Mouse (Mus musculus) heart, postnatal 4 days (tissue): Measurements from ENCODE around the gene Nes. TPM values are rescaled to one million over a fixed set of nuclear protein-coding genes. Genes with fewer than 3 reads are reported as not detected.
A peak's percentile ranks its signal among the peaks of the same experiment; 100 is the strongest.

Source experiments
- DNase-seq: peaks from one replicate; pipeline ENCODE4 v3.0.0; 2021
- total RNA-seq, 2 experiments: library from RNA; stranded (reverse); gene quantifications; 2 replicates each; pipeline ENCODE4 v1.2.3; 2021

Gene Nes
- total RNA-seq, 2 experiments from 2014 or later: 66.5 to 70.4 TPM

DNA sequence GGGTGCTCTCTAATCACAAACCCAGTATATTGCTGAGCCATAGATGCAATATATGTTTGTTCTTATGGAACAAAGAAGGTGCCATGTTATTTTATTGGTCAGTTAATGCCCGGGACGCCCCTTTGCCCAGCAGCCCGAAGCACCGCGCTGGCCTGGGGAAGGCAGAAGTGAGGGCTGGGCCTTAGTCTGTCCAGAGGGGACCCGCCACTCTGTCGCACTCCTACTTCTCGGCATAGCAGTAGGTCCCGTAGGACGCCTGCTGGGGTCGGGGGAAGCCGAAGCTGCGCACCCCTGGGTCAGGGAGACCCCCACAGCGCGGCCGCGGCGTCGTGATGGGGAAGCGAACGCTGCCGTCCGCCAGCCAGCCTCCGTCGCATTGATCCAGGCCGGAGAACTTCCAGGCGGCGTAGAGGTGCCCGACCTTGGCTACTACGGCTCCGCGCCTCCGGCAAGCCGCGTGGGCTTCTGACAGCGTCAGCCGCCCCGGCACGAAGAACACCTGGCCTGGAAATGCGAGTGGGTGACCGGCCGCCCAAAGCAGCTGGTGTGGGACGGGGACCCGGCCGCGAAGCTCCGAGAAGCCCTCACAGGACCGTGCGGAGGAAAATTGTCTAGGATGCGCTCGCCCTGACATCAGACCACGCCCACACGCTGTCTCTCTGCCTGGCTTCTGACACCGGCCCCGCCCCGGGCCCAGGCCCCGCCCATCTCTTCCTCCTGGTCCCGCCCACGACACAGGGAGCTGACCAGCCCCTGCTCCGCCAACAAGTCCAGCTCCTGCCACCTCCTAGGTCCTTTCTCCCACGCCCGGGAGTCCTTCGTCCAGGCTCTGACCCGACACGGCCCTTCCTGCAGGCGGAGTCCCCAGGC, 51.7 kb downstream of the Nes start:
- peak; percentile 91 for DNase-seq

DNA sequence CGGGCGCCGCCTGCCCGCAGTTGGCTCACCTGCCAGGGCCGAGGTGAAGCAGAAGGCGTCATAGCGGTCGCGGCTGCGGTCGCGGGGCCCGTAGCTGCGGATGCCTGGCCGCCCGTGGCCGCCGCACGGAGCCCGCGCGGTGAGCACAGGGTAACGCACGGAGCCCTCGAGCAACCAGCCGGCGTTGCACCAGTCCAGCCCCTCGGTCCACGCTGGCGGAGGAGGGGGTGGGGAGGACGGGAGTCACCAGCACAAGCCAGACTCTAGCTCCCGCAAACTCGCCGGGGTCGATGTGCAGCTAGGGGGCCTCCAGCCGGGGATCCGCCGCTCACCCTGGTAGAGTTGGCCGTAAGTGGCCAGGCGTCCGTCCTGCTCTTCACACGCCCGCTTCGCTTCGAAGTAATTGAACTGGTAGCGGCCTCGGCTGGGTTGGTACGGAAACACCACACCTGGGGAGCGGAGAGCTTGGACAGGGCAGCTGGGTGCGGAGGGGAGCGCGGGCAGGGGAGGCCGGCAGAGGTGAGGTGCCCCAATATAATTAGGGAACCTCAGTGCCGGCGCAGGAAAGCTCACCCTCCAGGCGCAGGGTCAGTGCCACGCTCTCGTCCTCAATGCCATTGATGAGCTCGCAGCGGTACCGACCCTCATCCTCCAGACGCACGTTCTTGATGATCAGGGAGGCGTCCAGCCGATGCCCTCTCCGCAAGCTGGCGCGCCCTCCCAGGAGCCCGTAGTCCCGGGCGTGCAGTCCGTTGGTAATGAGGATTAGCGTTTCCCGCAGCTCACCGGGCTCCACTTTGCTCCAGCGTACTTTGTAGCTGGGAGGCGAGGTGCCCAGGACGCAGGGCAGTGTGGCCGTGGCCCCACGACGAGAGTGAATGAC, 52.6 kb downstream of the Nes start:
- peak; percentile 26 for DNase-seq

DNA sequence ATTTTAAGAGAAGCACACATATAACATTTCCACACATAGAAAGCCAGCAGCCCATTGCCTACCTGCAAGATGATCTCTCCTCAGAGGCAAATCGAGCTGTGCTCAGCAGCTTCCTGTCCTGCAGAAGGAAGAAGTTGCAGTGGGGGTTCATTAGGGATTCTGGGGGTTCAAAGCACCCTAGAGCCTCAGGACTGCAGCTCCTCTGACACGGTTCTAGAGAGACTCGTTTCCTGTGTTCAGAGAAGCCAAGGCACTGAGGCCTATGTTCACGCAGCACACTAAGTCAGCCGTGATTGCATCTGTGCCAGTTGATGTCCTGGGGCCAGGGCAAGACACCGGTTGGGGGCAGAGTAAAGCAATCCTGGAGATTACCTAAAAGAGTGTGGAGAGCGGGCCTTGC, 55.9 kb downstream of the Nes start:
- no peak for DNase-seq

DNA sequence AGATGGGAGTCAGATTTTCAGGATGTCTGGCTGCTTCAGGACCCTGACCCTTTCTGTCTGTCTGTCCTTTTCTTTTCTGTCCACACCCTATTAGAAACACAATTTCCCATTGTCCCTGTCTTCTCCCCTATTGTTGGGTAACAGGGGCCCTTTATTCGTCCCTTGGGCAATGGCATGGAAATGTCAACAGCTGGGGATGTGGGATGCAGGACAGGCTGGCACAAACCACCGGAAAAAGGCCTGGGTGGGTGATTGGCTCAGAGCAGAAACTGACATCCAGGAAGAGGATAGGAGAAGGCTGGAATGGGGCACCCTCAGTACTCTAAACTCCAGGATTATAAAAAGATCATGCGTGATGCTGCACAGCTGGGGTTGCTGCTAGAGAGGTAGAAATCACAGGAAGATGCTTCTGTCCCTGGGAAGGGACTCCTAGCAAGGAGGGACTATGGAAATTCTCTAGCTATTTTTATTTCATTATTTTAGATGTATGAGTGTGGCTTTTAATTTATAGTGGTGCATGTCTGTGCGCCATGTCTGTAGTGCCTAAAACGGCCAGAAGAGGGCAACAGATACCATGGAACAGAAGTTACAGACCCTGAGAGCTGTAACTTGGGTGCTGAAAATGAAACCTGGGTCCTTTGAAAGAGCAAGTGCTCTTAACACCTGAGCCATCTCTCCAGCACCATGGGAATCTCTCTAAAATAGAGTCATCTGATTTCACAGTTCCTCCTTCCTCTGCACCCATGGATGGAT, 56.7 kb downstream of the Nes start, which contains the start of gene Hapln2:
Gene Hapln2, minus strand, starts transcription at position 150 of the 753 bp plus-strand sequence.
- no peak for DNase-seq

Other genes with a start within 250 kb of the Nes start
- gene Lrrc71, start 222.5 kb upstream of the Nes start, total RNA-seq: under 1 TPM; 0.50 to 0.57 TPM
- under 1 TPM; 0.09 to 0.10 TPM for gene Ntrk1, start 175.9 kb upstream of the Nes start, total RNA-seq
- under 1 TPM in 1 of 2 experiments, not detected in 1; 0.07 TPM for gene Insrr, start 174.1 kb upstream of the Nes start, total RNA-seq
- 10 to 100 TPM; 24.8 to 26.1 TPM for gene Pear1, start 146.8 kb upstream of the Nes start, total RNA-seq
- gene Sh2d2a, start 124.3 kb upstream of the Nes start, total RNA-seq: under 1 TPM in 1 of 2 experiments, not detected in 1; 0.12 TPM
- 10 to 100 TPM; 56.2 to 56.9 TPM for gene Prcc, start 85.5 kb upstream of the Nes start, total RNA-seq
- gene Hdgf, start 64.8 kb upstream of the Nes start, total RNA-seq: 100 to 1,000 TPM; 146 to 151 TPM
- 10 to 100 TPM; 68.2 to 68.9 TPM for gene Mrpl24, start 51.6 kb upstream of the Nes start, total RNA-seq
- gene Isg20l2, start 40.8 kb upstream of the Nes start, total RNA-seq: 10 to 100 TPM; 20.1 to 21.2 TPM
- 1 to 10 TPM; 7.7 to 8.9 TPM for gene Rrnad1, start 40.4 kb upstream of the Nes start, total RNA-seq
- 1 to 10 TPM in 1 of 2 experiments, under 1 TPM in 1; 0.91 to 1.0 TPM for gene Crabp2, start 22.4 kb upstream of the Nes start, total RNA-seq
- under 1 TPM; 0.12 to 0.29 TPM for gene Bcan, start 29.2 kb downstream of the Nes start, total RNA-seq
- gene Hapln2, start 56.5 kb downstream of the Nes start, total RNA-seq: not detected
- gene Gpatch4, start 72.0 kb downstream of the Nes start, total RNA-seq: 1 to 10 TPM; 7.2 to 7.5 TPM
- 10 to 100 TPM; 77.4 to 80.8 TPM for gene Naxe, start 87.4 kb downstream of the Nes start, total RNA-seq
- not detected for gene Ttc24, start 107.2 kb downstream of the Nes start, total RNA-seq
- gene Iqgap3, start 110.9 kb downstream of the Nes start, total RNA-seq: 10 to 100 TPM; 49.2 to 56.5 TPM
- 100 to 1,000 TPM; 115 to 120 TPM for gene Mef2d, start 171.3 kb downstream of the Nes start, total RNA-seq